Mouse (Mus musculus) kidney, adult 18-20 months (tissue): ENCODE data around the gene Mfsd6l.
A peak's percentile ranks its signal among the peaks of the same experiment; 100 is the strongest.

ENCODE experiments used
- DNase-seq: peaks from one replicate; pipeline ENCODE4 v3.0.0; 2021

The Mfsd6l gene

DNA sequence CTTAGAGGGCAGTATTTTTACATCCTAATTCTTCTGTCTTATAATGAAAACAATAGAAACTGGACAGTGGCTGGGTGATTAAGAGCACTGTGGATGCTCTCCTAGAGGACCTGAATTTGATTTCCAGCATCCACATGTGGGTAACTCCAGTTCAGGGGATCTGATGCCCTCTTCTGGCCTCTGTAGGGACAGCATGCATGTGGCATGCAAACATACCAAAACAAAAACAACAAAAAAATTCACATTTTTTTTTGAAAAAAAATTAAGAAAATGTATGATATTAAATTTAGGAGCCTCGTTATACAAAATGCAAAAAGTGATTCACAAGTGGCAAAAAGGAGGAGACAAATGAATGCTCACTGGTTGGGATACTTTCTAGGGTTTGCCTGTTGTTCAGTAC, 3.6 kb downstream of the Mfsd6l start:
- DNase-seq, result no peak

DNA sequence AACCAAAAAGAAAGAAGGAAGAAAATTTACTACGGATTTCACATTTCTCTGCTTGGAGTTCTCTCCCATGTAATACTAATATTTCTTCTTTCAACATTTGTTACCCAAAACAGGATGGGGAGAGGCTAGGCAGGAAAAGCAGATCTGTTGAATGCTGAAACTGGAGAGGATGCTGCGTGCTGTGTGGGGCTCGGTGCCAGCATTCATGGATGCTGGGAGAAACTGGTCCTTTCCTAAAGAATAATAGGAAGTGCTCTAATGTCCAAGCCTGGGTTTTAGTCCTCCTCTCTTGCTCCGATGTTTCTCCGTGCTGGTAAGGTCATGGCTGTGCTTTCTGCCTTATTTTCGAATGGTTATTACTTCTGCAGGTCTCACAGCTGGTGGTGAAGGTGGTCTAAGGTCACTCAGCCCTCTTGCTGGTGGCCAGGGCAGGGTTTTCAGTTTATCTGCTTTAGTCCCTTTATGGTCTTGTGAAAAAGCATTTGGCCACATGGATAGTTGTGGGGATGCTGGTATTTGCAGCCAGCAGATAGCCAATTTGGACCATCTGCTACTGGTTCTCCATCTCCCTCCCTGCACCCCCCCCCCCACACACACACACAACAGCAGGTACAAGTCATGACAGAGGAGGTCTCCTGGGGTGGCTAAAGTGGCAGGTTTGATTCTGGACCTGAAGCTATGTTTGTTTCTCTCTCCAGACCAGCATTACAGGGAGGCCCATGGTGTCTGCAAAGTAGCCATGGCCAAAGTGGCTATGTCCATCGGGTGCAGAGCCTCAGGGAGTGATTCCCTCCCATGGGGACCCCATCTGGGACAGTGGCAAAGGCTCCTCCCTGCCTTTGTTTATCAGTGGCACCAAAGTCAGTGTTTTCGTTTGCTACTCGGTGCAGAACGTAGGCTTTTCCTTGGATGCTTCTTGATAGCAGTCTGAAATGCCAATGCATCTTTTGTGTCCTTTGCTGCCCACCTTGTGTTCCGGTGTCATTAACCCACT, 6.3 kb downstream of the Mfsd6l start:
- DNase-seq, result no peak

DNA sequence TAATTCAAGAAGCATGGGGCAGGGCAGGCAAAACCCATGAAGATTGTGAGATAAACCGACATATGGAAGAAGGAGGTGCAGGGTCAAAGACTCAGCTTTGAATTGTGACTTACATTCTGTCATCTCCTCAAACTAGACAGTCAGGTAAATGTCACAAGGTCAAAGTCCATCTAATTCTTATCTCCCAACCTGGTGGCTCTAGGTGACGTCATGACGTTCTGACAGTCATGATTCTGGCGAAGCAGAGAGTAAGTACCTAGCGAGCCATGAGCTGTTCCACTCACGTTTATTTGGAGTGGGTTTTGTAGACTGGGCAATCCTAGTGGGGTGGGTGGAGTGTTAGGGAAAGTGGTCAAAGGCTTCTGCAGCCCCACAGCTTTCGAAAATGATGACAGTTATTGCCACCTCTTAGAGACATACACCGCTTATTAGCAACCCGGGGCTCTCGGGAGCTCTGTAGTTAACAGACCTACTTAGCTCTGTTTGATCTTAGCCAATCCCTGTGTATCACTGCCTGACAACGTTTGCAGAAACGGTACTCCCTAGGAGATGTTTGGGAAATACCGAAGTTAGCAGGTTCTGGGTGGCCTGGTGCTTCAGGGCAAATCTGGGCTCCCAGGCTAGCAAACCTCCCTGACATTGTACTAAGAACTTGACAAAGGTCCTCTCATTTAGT, 8.5 kb downstream of the Mfsd6l start:
- no peak for DNase-seq

DNA sequence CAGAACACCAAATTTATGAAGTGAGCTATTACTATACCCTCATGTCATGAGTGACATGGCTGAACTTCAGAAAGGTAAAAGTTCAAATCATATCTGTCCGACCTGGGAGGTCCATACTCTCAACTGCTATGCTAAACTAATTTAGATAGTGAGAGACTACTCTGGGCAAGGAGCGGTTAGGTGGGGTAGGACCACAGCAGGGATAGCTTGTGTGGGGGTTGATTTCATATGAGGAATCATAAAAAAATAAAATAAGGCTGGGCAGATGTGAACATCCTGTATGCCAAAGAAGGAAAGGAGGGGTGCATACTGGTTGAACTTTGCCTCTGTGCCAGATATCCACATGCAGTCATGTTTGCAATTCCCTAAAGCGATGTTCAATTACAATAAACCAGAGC, 9.0 kb downstream of the Mfsd6l start:
- no peak for DNase-seq

DNA sequence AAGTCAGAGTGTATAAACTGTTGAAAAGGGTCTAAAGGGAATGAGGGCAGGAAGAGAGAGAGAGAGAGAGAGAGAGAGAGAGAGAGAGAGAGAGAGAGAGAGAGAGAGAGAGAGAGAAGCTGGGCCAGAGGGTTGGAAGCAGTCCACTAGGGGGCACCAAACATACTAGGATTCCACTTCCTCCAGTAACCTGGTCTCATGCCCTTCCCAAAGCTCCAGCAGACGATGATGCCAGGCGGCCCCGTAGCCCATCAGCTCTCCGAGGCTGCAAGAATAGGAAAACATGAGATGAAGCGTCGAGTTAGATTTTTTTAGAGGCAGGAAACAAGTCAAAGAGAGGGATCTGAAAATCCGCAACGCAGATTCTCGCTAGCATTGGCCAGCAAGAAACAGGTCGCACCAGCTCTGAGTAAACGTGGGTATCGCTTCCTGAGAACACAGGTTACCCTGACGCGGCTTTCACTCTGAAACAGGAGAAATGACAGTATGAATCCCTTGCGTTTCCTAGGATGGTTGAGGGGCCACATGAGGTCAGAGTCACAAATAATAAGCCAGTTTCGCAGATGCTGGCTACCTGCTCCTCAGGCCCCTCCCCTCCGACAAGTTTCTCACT, 10.6 kb downstream of the Mfsd6l start:
- DNase-seq, result peak; percentile 66

DNA sequence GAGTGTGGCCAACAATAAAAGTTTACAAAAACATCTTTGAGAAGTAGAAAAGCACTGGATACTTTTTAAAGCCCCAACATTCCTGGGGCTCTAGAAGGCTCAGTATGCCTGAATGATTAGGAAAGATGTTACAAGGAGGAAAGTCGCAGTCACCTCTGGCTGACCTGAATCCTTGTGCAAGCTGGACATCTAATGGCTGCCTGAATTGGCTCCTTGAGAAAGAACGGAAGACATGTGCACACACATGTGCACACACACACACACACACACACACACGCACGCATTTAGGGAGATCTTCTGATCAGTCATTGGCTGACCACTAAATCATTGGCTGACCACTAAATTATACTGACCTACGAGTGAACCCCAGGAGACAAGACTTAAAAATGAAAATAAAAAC, 14.9 kb downstream of the Mfsd6l start:
- DNase-seq, result no peak

DNA sequence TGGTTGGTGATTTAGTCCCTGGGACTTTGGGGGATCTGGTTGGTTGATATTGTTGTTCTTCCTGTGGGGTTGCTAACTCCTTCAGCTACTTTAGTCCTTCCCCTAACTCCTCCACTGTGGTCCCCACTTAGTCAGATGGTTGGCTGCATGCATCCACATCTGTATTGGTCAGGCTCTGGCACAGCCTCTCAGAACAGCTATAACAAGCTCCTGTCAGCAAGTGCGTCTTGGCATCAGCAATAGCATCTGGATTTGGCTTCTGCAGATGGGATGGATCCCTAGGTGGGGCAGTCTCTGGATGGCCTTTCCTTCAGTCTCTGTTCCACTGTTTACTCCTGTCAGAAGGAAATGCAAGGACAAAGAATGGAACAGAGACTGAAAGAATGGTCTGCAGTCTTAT, 21.1 kb downstream of the Mfsd6l start:
- no peak for DNase-seq

DNA sequence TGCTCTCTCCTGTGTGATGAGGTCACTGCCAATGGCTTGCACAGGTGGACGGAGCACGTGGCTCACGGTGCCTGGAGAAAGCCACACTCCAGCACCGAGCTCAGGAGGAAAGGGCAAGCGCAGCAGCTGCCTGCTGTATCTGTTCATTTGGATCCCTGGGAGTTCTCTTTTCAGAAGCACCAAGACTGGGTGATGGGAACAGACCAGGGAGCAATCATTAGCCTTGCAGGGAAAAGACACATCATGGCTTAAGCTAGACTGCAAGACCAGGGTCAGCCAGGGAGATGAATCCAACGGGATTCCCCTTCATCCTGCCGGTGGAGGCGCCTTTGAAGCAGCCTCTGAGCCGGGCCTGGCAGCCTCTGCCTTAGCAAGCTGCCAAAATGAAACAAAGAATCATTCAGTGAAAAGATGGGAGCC, 23.5 kb downstream of the Mfsd6l start:
- DNase-seq, result no peak

DNA sequence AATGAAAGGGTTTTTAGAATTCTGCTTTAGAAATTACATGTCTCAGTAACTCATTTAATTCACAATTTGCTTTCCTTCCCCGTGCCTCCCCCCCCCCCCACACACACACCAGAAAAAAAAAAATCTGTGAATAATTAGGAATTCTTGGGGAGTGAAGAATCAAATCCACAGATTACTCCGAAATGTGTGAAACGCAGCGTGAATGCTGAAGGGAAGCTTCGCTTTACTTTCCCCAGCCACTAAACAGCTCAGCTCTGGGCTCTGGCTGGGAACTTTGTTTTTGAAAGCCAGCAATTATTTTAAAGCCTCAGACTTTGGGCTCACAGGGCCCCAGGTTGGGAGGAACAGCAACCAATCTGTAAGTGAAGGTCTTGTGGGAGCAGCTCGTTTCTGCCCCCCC, 24.6 kb downstream of the Mfsd6l start:
- no peak for DNase-seq

DNA sequence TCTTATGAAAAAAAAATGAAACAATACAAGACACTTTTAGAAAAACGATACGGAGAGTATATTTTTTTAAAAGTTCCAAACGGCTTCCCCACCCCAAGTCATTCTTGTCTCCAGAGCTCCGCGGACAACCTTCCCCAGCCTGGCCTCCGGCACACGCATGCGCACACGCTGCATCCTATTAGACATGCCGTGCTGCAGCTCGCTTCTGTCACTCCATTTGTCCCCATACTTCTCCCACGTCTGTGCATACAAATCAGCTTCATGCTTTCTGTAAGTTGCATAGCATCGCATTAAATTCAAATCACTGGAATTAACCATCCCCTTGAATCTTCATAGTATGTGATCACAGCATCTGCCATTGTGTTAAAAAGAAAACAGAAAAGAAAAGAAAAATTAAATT, 27.2 kb downstream of the Mfsd6l start:
- DNase-seq, result no peak

DNA sequence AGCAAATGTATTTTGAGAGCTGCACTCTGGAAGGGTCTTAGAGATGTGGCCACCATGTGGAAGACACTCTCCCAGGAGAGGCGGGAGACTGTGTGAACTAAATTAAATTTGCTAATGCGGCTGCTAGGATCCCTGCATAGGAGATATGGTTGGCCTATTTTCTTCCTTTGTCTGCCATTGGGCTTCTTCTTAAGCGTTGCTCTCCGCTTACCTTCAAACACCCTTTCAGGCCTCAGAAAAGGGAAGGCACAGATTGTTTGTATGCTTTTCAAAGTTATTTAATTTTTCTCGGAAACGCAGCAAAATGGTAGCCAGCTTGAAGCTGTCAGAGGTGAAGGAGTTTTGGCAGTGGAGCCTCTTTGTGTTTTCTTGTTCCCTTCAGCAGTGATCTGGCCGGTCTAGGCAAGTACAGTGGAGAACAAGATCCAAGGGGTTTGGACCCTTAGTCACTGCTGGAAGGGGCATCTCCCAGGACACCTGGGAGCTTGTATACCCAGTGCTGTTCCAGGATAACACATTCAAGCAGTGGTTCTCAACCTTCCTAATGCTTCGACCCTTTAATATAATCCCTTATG, 28.0 kb downstream of the Mfsd6l start:
- no peak for DNase-seq

DNA sequence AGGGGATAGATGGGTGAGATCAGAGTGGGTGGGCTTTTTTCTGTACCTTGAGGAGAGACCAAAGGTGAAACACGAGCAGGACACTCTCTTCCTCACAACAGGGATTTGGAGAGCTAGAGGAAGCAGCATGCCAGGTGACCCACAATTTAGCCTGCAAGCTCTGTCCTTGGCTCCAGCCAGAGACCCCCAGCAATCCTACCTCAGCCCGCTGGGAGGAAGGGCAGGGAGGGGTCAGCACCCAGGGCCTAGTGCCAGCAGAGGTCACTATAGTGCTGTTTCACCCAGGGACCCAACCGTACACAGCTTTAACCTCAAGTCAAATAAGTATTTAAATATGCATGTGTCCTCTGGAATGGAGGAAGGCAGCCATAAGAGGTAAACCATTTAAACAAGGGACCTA, 29.9 kb downstream of the Mfsd6l start:
- DNase-seq, result no peak

DNA sequence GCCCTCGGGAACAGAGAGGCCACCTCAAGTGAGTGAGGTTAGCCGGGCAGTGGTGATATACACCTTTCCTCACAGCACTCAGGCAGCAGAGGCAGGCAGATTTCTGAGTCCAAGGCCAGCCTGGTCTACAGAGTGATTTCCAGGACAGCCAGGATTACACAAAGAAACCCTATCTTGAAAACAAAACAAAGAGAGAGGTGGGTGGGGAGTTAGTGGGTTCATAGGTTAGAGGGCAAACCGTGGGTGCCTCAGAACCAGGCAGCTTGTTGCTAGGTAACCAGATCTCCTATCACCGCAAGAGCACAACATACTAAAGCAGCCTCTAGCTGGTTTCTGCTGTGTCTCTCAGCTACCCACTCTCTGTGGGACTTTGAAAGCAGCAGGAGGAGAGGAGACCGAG, 30.7 kb downstream of the Mfsd6l start, which contains the start of gene Ccdc42:
Ccdc42 (plus strand) TSS at position 301 of the 400 bp plus-strand sequence.
- no peak for DNase-seq

DNA sequence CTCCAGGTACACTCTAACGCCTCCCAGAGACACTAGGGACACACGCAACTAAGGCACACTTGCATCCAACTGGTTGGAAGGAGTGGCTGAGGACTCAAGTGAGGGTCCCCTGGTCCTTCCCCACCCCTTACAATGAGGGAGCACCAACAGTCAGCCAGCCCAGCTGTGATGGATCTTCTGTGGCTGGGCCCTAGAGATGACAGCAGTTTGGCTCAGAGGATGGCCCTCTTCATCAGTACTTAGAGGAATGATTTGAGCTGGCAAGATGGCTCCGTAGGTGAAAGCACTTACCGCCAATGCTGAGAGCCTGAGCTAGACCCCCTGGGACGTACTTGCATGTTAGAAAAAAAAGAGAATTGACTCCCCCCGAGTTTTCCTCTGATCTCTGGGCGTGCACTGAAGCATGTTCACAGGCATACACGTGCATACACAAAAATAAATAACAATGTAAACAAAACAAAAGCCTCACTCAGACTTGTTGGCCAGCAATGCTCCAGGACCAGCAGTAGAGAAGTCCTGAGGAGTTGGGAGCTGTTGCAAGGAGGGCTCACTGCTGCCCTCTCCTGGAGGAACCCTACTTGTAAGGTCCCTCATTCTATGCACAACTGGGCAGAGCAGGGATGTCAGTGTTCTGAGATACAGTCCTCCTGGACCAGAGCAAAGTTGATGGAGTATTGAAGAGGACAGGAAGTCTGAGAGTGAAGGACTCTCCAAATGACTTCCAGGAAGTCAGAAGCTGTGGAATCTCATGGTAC, 33.2 kb downstream of the Mfsd6l start:
- DNase-seq, result peak; percentile 87

DNA sequence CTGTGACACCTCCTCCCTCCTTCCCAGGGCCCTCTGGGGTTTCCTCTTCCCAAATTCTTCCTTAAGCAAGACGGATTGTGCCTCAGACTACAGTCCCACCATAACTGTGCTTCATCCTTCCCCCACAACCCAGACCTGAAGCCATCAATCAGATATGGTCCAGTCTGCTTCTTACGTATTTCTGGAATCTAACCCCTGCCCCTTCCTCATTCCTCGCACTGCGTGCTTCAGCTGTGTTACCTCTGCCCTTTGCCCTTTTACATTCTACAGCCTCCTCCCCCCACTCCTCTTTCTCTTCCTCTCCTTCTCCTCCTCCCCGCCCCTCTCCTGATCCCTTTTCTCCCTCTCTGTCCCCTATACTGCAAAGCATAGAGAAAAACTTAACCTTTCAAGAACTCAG, 35.7 kb downstream of the Mfsd6l start:
- no peak for DNase-seq

DNA sequence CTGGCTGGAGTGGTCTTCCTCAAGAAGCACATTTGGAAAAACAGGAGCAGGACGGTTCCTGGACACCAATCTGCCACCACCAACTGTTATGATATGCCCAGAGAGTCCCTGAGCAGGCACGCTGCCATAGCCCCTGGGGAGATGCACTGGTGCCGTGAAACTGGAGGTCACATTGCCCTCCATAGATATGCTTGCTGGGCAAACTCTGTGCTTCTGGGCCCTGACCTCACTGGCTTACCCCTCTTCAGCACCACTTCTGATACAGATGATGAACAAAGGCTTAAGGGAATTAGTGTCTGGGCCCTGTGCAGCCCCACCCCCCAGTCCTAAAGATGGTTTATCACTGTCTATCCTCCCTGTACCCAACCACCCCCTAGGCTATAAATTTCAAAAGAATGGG, 37.3 kb downstream of the Mfsd6l start:
- no peak for DNase-seq

DNA sequence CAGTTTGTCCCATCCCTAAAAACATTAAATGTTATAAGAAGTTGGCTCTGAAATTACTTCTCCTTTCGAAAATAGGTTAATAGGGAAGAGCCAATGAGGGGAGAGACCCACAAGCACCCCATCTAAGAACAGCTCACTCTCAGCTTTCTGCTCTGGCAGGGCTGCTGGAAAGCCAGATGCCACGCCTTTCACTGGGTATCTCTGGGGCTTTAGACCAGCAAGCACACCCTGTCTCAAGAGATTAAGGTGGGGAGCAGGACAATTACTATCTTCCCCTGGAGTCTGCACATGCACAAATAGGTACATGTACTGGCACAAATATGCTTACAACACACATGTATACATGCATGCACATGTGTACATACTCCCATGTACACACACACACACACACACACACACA, 41.9 kb downstream of the Mfsd6l start:
- DNase-seq, result no peak

DNA sequence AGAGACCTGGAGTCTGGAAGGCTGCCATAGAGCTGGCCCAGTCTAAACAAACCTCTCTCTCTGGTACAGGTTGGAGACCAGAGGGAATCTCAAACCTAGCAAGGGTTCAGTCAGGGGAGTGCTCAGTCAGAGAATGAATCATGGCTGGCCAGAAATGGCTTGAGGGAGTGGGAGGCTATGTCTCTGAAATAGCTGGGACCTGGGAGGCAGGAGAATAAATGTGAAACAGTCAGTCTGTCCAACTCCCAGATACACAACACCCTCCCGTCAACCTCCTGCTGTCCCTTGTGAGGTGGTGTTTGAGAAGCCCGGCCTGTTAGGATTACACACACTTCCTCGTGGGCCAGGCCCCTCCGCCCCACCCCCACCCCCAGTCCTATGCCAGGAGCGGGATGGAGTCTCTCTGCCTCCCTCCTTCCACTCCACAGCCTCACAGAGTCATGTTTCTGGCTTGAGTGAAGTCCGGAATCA, 44.6 kb downstream of the Mfsd6l start:
- DNase-seq, result no peak

DNA sequence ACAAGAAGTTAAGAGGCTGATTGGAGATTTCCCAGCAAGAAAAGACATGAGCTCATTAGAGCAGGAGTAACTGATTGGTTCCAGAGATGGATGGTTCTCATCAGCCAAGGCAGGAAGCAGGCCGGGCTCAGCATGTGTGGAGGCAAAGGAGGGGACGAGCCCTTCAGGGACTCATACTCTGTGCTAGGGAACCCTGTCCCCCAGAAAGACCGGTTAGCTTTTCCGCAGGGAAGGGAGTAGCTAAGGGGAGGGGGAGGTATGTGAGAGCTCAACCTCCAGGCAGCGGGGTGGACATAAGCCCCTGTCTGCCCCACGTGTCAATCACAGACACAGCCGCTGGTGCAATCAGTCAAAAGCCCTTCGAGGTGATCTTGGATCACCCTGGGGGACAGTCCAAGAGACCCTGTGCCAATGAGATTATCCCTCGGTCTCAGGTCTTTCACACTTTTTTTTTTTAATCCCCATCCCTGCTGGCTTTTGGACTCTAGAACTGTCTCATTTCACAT, 45.6 kb downstream of the Mfsd6l start:
- no peak for DNase-seq

DNA sequence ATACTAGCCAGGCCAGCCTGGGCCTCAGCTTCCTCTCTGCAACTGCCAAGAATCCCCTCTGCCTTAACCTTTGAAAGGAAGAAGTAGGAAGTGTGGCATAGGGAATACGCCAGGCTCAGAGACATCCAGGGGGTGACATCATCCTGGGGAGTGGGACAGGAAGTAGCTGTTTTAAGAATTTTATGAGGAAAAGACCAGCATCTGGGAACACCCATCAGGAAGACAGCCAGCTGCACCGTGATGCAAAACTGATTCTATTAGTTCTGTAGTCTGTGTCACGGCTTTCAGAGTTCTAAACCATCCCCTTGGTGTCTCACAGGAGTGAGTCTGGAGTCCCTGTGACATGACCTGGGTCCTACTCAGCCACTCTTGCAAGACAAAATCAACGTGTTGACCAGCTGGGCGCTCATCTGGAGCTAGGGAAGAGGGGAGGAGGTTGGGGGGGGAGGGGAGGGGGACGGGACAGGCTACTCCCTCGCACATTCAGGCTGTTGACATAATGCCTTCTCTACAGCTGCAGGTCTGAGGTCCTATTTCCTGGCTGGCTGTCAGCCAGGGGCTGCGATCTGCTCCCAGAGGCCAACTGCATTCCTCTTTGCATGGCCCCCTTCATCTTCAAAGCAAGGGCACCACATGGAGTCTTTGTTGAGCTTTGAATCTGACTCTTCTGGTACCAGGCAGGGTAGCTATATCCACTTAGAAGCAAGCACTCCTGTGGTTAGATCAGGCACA, 46.4 kb downstream of the Mfsd6l start:
- DNase-seq, result no peak

DNA sequence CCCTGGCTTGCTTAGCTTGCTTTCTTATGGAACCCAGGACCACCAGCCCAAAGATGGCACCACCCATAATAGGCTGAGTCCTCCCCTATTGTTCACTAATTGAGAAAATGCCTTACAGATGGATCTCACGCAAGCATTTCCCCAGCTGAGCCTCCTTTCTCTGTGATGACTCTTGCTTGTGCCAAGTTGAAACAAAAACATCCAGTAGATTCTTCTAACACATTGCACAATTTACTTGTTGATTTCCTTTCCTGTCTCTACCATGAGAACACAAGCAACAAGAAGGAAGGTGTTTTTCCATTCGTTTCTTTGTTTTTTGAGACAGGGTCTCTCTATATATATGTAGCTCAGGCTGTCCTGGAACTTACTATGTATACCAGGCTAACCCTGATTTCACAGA, 51.1 kb downstream of the Mfsd6l start:
- DNase-seq, result no peak
